Mouse (Mus musculus) left cerebral cortex, adult 11 months (tissue): ENCODE data around the gene Vcl.

Experiments
- DNase-seq: peaks from one replicate; pipeline ENCODE4 v3.0.0; 2022; ENCODE audit warnings: low spot score

Vcl gene

DNA sequence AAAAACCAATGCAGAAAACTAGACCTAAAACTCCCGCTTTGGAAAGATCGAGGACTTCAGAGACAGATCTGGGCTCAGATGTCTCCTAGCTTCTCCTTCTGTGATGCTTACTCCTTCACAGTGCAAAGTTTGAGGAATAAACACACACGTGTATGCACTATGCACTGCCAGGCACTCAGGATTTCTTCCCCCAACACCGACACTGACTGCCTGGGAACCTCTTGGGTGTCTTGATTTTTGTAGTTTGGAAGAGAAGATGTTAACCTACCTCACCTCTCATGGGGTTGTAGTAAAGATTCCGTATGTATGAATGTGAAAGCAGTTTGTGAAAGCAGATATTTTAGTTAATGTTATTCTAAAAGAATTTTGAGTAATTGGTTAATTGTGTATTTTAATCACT is 88.7 kb downstream of the Vcl start:
- no peak for DNase-seq

DNA sequence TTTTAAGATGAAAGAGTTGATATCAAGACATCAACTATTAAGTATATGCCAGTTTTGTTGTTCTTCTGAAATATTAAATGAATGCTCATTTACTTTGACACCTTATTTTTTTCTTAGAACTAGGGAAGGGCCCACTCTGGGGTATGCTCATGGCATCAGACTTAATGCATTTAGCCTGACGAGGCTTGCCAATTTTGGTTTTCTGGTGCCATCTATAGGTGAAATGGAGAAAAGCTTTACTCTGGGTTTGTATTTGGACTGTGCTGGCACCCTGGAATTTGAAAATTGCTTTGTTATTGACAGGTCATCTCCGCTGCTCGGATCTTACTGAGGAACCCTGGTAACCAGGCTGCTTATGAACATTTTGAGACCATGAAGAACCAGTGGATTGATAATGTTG is 89.8 kb downstream of the Vcl start:
- DNase-seq = peak; percentile 35

DNA sequence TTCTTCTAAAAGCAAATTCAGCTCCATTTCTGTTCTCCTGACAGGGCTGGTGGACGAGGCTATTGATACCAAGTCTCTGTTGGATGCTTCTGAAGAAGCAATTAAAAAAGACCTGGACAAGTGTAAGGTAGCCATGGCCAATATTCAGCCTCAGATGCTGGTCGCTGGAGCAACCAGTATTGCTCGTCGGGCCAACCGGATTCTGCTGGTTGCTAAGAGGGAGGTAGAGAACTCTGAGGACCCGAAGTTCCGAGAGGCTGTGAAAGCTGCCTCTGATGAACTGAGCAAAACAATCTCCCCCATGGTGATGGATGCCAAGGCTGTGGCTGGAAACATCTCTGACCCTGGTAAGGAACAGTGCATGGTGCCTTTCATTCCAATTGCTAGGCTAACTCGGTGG is 91.2 kb downstream of the Vcl start:
- DNase-seq = peak; percentile 34

DNA sequence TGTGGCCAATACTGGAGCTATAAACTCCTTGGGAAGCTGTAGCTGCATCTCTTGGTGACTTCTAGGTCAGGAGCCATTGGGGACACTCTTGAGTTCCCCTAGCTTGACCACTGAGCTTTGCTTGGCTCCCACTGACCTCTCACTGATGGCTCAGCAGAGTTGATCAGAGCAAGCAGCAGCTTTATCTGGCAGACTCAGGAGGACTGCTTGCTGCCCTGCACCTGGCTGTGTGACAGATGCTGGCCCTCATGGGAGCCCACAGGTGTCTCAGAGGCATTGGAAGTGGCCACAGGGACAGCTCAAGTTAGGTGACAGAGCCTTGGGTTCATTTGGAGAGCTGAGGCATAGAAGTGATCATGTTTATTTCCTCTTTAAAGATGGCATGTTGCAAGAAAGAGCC is 98.3 kb downstream of the Vcl start:
- DNase-seq = no peak

DNA sequence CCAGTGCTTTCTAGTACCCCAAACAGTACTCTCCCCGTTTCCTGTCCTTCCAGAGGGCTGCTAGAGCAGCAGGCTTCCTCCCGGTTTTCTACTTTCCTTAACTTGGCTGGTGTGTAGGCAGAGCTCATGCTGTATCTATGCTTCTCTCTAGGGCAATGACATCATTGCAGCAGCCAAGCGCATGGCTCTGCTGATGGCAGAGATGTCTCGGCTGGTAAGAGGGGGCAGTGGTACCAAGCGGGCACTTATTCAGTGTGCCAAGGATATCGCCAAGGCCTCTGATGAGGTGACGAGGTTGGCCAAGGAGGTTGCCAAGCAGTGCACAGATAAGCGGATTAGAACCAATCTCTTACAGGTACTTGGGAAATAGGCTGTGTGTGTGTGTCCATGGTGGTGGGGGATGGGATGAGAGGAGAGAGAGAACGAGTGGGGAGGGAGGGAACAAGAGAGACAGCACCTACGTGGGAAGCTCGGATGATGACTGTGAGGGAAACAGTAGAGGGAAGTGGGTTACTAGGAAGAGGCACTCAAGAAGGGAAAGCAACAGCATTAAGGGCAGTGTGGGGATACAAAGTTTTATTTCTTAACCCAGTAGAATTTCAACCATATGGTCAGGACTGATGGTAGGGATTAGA is 99.9 kb downstream of the Vcl start:
- no peak for DNase-seq

DNA sequence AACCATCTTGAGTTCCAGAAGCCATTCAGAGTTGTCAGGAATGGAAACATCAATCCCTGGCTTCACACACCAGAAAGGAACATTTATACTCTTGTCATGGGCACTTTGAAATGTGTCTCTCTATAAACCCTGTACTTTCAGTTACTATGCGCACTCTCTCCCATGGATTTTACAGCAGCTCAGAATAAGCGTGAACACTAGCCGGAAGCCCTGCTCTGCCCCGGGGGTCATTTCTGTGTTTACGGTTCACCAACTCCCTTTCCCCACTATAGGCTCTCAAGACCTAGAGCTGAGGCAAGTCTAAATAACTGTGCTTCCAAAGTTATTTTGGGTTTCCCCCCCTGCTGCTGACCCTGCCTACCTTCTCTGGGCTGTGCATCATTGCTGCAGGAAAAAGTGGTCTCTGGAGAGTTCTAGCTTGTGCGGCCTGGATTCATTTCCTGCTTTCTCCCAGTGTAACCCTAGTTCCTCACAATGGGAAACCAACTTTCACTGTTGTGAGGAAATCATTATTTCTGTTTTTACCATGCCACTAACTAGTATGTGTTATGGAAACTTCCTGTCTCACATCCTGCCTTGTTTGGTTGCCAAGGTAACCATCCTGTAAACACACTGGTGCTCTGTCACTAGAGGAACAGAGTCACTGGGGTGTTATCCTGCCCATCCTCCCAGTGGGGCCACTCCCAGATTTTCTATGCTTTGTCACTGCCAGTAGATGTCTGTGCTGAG is 102.7 kb downstream of the Vcl start:
- no peak for DNase-seq

DNA sequence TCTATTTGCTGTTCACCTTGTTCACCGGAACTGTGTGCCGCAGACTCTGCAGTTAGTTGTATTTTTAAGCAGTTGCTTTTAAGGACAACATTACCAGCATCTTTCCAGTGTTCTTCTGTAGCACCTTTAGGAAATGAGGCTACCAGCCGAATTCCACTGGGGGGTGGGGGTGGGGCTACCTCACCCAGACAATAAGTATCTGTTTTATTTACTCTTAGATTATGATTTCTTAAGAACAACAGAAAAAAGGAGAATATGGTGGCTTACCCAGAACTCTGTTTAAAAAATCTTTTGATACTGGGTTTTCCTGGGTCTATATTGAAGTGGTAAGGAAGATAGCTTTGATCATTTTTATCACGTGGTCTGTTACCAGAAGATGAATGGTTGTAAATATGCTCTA is 105.1 kb downstream of the Vcl start:
- no peak for DNase-seq

DNA sequence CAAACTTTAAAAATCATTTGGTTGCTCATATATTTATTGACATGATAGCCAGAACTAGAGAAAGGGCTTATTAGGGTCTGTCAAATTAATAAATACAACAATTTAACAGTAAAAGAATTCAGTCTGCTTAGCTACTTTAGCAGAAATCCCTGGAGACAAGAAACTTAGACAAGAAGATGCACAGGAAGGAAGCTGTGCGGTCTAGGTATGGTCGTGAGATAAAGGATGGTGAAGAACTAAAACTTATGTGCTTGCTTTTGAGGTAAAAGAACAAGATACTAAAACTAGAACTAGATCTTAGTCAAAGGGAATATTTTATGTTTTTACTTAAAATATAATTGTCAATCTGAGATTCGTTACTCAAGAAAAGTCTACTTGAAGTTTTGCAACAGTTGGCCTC is 105.6 kb downstream of the Vcl start:
- no peak for DNase-seq

DNA sequence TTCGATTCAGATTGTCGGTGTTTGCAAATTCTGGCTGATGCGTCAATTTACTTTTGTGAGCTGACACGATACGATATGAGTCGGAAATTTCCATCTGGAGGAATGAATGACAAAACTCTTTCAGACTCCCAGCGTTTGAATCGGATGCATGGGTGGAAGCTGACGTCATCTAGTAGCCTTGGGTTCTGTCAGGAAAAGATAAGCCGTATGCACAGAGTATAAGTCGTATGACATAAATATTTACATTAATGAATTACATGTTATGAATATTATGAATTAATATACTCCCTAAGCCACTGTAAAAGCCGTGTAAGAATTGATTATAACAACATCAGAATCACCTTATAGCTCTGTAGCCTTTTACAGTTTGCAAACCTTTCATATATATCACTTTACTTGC is 109.9 kb downstream of the Vcl start:
- no peak for DNase-seq

DNA sequence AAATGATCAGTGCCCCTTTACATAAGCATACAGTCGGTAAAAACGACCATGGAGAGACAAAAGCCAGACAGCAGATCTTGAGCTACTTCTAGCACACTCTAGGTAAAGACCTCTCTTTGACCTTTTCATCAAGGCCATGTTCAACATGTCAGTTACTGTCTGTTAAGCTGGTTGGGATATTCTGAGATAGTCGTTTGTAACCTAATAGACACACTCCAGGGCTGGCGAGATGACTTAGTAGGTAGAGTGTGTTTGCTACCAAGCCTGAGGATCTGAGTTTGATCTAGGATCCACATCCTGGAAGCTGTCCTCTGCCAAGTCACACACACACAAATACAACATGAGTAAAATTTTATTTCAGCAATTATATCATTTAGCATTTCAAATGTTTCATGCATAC is 110.4 kb downstream of the Vcl start:
- no peak for DNase-seq

DNA sequence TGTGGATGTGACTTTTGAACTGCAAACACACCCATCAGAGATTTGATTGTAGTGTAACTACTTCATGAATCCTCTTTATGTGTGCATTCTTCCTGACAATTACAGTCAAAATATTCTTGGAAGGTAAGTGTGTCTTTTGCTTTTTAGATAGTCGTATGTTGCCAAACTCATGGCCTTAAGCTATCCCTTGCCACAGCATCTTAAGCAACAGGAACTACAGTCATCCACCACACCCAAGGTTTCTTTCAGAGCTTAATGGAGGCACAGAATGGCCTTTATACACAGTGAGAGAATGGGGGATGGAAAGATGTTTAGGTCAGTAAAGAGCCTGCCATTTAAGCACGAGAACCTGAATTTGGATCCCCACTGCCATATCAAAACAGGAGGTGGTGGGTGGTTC is 118.6 kb downstream of the Vcl start:
- no peak for DNase-seq

DNA sequence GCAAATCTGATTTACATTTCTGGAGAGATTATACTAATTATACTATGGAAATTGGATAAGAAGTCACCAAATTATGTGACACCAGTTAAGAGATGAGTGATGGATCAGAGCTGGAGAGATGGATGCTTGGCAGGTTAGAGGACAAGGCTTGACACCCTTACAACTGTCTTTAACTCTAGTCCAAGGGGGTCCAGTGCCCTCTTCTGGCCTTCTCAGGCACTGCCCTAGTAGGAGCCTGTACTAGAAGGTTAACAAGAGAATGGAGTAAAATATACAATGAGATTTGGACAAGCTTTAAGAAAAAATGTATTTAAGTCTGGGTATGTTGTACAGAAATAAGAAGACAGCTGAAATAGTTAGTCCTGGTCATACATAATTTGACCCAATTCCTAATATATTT is 119.7 kb downstream of the Vcl start:
- DNase-seq = no peak

DNA sequence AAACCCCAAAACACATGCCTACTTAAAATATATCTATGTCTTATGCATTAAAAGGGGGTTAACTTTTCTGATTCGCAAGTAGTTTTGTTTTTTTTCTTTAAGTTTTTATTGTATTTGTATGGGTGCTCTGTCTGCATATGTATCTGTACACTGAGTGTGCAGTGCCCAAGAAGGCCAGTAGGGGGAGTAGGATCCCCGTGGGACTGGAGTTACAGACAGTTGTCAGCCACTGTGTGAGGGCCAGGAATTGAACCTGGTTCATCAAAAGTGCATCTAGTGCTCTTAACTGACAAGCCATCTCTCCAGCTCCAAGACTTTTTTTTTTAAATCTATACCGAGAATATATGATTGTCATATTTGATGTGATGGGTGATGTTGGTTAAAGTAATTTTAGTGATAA is 121.5 kb downstream of the Vcl start:
- no peak for DNase-seq

DNA sequence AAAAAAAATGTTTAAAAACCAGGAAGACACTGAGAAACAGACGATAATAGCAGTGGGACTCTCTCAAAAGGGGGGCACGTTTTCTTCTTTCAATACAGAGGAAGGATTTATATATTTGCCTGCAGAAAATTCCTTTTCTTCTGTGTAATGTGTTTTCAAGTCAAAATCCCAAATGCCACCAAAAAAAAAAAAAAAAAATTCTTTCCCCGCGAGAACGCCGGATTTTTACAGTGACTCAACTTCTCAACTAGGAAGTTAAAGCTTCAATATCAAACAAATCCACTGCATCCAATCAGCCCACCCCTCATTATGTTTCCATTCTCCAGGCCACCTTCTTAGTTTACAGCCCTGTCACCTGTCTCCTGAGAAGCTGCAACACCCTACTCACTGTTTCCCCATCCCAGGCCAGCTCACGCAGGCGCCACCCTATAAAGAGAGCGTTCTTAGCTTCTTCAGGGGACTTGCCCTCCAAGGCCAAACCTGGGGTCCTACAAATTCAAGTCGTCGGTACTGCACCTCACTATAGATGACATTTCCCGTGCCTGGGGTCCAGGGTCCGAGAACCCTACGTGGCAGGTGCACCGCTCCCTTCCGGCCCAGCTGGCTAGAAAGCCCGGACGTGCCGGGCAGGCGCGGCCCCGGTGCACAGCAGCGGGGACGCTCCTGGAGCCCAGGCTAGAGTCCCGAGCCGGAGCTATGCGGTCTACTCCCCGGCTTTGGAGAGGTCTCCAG is 122.3 kb downstream of the Vcl start:
- no peak for DNase-seq

DNA sequence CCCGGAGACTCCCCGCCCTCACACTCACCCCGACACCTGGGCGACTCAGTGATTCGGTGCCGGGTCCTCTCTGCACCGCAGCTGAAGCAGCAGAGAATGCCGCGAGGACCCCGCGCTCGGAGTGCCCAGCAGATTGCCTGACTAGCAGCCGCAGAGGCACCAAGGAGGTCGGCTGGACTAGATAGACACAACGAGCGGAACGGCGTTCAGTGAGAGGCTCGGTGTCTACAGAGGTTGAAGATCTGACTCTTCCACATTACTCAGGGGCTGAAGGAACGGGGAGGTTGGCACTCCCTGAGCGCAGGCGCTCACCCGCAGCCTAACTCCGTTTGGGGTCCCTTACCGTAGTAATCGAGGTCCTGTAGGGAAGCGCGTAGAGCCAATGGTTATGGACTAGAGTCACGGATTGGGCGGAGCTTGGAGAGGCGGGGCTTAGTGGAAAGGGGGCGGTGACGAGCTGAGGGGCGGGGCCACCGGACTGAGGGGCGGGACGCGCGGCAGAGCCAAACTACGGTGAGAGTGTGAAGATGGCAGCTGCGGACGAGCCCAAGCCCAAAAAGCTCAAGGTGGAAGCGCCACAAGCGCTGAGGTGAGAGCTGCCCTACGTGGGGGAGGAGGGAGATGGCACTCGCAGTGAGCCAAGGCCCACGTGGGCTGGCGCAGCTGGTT is 123.0 kb downstream of the Vcl start, which contains the start of the genes Ap3m1 and Adk:
Gene Ap3m1 (minus strand): TSS at position 397 of the 669 bp plus-strand sequence.
Gene Adk (plus strand): TSS at position 463 of the 669 bp plus-strand sequence.
- peak; percentile 91 for DNase-seq

DNA sequence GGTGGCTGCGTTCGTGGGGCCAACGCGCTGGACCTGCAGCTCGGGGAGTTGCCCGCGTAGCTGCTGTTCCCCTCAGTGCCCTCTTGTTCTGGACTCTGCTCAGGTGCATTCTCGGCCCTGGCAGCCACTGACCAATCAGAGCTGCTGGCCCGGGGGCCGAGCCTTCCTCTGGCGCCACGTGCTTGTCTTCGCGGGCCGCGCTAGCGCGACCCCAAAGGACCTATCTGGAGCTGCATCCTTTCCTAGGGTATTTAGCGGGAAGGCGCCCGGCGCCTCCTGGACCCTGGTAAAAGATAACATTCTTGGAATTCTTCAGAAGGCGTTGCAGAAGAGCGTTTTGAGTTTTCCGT is 123.6 kb downstream of the Vcl start:
- no peak for DNase-seq

DNA sequence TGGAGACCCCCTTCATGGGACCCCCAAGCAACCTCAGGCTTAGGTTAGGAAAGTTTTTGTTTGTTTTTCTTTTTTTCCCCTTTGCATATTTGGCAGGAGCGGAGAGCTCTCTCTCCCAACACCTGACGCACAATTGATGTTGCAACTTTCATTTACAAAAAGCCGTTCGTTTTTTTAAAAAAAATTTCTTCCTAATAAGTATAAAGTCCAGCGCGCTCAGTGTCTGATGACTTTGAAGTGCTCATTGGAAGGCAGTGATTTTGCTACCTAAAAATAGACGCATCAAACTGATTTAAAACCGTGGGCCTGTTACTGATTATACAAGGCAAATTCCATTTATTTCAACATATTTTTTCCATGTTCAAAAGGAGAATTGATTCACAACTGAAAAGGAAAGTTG is 124.0 kb downstream of the Vcl start:
- DNase-seq = no peak

DNA sequence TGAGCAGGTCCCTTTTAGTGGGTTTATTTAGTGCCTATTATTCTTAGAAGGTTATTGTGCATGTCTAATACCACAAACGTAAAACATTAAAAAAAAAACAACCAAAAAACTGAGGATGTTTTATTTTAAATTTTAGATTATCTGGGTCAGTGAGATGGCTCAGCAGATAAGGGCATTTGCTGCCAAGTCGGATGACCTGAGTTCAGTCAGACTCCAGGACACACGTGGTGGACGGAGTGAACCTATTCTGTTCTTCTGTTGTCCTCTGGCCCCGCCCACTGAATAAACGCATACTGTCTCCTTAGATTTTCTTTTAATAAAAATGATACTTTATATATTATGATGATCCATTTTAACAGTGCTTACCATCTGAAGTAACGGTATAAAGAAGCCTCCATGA is 124.4 kb downstream of the Vcl start:
- no peak for DNase-seq

DNA sequence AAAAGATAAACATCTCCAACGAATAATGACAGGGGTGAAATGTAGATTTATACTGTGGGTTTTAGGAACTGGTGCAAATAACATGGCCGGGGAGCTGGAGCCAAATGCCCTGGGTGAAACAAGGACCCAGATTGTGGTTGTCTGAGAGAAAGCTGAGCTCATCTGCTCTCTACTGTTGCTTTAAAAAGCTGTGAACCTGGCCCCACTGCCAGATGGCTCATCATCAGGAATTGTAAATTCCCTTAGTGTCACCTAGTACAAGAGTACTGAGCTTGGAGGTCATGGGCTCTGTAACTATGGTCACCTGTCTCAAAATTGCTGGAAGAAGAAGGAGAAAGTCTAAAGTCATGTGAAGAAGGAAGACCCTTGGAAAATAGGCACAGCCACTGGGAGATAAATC is 129.8 kb downstream of the Vcl start:
- no peak for DNase-seq

DNA sequence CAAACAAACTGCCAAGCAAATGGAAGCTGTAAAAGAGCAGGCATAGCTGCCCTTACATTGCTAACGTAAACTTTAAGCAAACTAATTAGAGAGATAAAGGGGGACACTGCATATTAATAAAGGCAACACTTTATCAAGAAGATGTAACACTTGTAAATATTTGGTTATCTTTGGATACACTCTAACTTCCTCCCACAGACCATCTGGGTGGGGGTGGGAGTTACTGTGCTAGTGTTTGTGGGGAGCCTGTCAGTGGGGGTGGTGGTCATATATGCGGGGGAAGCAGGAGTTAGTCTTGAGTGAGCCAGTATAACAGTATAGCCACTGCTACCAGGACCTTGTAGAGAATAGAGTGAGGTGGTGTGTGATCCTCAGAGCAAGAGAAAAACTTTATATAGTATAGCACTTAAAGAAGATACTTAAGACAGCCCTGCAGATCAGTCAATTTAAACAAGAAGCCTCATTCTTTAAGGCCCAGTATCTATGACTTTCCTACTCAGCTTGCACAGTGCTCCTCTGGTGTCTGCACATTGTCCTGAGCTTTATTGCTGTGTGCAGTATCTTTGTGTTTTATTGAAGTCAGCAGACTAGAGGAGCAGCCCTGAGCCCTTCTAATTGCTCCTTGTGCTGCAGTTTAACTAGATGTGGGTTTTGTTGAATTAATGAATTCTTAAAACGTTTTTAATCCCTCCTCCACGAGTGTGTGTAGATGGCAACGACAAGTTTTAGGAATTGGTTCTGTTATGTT is 133.7 kb downstream of the Vcl start:
- DNase-seq = no peak

DNA sequence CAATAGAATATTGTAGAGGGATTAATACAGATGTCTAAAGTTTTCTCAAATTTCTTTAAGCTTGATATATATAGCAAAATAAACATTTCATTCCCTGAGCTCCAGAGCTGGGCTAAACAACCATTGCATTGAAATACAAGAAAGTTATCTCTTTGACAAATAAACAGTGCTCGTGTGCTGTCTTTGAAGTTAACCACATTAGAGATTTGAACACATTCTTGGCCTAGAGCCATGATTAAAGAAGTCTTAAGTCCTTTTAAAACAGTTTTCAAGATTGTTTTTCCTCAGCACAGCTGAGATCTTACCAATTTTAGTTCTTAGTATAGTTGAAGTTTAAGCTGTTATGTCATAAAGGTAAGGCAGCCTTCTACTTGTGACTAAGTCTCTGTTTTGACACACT is 135.1 kb downstream of the Vcl start:
- DNase-seq = no peak

DNA sequence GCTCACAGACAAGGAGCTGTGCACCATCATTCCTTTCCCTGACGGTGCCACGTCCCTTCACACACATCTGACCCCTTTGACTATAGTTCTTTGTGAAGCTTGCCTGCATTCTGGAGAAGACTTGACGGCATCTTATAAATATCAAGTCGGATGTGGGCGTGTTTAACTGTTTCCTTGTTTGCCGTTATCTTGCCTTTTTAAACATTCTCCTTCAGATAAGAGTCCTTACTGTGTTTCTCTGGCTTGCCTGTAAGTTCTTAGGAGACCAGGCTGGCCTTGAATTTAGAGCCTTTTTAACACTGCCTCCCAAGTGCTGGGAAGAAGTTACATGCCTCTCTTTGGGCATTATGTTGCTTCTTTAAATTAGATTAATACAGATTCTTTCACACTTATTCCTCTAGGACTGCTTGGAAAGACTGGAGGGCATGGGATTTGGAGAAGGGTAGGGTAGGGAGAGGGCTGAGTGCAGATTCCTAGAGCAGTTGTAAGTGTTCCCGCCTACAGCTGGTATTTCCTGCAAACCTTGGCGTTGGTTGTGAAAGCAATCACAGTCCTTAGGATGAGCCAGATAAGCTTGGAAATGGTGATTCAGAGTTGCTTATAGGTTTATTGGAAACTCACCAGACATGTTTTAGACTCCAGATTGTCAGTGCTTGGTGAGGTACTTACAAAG is 136.4 kb downstream of the Vcl start:
- DNase-seq = no peak
